Mouse (Mus musculus) WW6 (cell line): Measurements from ENCODE around the gene Rplp2.

Experiments used
- DNase-seq: peaks from one replicate; pipeline ENCODE4 v3.0.0-alpha.2; 2013; ENCODE audit warnings: low read depth, low spot score

Rplp2 gene

DNA sequence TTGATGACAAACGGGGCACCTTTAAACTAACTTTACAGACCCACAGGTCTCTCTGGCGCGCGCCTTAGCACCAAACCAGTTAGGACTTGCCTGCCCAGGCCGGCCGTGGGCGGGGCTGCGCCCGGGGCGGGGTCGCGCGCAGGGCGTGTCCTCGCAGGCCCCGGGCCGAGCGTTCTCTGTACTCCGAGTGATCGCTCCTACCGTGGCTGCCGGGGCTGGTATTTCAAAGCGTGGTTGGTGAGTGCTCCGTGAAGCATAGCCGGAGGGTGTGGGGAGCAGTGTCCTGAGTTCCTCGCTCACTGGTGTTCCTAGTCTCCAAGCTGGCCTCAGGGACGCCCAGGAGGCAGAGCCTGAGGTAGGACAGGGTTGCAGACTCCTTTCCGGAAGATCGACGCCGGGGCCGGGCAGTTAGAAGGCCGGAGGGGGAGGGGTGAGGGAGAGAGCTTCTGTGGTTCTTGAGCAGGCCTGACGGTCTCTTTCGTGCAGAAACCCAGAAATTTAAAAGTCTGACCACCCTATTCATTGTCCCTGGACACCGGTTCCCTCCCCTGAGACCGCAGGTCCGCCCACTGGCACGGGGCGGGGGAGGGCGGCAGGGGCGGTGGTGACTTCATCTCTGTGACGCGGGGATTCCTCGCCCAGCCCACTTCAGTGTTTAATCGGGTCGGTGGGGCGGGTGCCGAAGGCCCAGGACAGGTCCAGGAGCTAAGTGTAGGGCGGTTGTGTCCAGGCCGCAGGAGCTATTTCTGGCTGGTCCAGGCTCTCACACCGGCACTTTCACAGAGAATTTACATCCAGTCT is 20.3 kb downstream of the Rplp2 start, which contains the start of gene Cd151:
TSS of gene Cd151 (plus strand) at position 163 of the 801 bp plus-strand sequence.
- DNase-seq, result no peak

- no peak for DNase-seq
Observed at GRCm38 (mm10) chr7:141468164-141468521, 21.0 kb downstream of the Rplp2 start.

GRCm38 (mm10) chr7:141468522-141469211 is 21.5 kb downstream of the Rplp2 start:
- DNase-seq, result no peak

DNA sequence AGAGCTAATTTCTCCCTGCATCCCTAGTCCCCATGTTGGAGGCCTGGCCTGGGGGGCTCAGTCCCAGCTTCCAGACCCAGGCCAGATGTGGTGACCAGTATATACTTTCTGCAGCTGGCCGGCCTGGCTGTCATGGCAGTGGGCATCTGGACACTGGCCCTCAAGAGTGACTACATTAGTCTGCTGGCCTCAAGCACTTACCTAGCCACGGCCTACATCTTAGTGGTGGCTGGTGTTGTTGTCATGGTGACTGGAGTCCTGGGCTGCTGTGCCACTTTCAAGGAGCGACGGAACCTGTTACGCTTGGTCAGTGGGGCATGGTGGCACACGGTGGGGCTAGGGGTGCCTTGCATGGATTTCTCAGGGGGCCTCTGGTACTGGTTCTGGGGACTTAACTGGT is 22.2 kb downstream of the Rplp2 start:
- no peak for DNase-seq

- no peak for DNase-seq
Observed at GRCm38 (mm10) chr7:141469901-141470636, 22.9 kb downstream of the Rplp2 start.

GRCm38 (mm10) chr7:141470637-141470944 is 23.4 kb downstream of the Rplp2 start:
- no peak for DNase-seq

DNA sequence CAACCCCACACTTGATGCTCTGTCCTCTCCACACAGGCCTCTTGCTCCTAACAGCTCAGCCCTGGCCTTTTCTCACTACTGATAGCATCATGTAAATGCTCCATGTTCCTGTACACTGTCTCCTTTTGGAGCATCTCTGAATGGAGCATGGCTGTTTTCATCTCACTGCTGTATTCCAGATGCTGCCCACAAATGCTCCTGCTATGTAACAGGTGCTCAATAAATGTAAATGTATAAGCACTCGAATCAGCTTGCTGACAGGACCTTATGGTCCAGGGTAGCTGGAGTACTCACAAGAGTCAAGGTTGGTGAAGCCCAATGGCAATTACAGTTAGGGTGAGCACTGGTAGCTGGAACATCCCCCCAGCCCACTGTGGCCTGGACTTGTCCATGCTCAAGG is 24.1 kb downstream of the Rplp2 start:
- no peak for DNase-seq

GRCm38 (mm10) chr7:141472226-141472625 is 25.1 kb downstream of the Rplp2 start:
- no peak for DNase-seq

GRCm38 (mm10) chr7:141472763-141473162 is 25.6 kb downstream of the Rplp2 start:
- DNase-seq, result no peak

DNA sequence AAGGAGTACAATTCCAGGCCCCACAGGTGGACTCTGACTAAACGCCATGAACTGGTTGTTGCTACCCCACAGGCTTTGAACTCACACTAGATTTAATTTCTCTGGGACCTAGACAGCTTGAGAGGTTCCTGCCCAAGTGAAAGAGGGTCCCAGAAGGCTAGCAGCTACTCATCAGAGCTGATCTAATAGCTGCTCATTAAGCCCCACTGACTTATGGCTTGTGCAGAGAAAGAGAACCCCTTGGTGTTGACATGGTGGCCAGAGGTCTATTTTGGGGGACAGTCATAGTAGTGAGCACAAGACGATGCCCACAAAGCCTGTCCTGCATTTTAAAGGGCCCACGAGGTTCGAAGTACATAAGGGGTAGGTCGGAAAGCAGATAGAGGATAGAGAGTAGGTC is 27.0 kb downstream of the Rplp2 start:
- no peak for DNase-seq

GRCm38 (mm10) chr7:141475011-141475804 is 28.0 kb downstream of the Rplp2 start, which contains the start of the genes Polr2l and Tspan4:
Gene Polr2l (minus strand): TSS chr7:141475132.
Gene Tspan4 (plus strand): TSS chr7:141475240.
- no peak for DNase-seq

DNA sequence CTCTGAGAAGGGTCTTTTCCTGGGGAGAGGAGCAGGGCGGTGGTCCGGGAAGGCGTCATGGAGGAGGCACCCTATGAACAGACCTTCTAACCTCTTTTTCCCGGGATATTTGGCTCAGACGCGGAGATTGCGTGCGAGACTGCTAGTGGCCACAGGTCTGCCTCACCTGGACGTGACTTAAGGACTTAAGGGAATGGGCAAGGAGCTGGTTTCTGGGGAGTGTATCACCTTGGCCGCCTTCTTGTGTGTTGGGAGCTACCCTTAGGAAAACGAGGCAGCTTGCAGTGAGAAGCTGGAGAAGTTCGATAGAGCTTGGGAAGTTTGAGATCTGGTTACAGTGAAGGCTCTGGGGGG is 28.6 kb downstream of the Rplp2 start:
- no peak for DNase-seq

DNA sequence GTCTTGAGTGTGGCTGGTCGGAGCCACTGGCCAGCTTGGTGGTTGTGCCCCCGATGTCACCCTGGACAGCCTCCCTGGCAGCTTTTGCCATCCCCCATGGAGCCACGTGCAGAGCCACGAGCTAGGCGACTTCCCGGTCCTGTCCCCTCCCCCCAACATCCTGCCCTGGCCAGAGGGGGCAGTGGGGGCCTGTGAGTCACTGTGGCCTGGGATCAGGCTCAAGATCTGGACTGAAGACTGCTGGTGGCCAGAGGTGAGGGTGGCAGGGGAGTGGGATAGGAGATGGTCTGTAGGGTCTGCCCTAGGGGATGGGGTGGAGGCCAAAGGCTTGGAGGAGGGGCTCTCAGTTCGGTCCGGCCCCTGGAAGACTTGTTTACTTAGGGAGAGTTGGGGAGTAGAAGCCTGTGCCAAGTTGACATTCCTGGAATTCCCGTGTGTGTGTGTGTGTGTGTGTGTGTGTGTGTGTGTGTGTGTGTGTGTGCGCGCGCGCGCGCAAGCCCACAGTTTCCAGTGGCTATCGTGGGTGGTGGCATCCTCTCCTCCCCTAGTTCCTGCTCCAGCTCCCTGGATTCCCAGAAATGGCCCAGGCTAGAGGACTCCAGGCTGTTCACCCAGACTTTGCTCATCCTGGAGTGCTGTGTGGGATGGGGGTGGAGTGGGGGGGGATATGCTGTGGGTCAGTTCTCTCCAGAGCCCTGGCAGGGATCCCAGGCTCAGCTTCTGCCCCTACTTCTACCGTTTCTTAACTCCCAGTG is 29.2 kb downstream of the Rplp2 start:
- no peak for DNase-seq

- no peak for DNase-seq
Observed at GRCm38 (mm10) chr7:141476981-141477370, 29.8 kb downstream of the Rplp2 start.

- DNase-seq, result no peak
Observed at GRCm38 (mm10) chr7:141477578-141478269, 30.6 kb downstream of the Rplp2 start.

DNA sequence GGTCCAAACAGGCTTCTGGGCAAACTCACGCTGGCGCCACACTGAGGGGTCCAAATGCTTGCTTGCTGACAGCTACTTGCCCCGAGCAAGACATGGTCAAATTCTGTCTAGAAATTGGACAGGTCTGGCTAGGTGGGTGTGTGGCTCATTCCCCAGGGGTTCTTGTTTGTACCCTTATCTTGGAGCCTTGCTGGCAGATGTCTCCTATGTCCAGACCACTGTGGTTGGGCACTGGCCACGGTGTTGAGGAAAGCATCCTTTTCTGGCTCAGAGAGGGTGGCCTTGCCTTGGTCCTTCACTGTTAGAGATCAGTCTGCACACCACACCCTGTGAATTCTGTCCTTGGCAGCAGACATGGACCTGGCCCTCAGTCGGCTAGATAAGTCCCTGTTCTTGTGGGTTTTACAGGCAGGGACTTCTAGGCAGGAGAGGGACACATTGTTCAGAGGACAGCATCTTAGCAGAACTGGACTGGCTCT is 31.1 kb downstream of the Rplp2 start:
- DNase-seq, result no peak

DNA sequence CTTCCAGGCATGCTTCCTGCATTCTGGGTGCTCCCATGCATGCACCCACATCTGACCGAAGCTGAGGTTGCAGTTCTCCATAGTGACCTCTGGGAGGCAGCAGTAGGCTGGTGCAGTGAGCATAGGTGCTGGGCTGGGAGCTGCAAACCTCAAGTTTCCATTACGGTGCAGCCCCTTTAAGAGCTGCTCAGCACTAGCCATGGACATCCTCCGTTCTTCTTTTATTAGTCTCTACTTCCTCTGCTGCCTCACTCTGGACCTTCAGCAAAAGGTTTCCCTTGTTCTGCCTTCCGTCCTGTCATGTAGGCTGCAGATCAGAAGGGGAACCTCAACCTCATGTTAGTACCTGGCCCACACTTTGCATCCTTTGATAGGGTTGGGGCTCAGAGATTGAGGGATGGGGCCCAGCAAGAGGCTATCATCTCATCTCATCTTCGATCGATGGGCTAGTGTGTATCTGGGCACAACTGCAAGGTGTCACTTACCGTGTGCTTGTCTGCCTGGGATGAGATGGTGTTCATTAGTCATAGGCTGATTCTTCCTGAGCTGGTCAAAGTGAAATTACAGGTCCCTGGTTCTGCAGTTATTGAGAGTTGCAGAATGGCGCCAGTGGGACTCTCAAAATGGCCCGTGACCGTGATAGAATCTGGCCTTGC is 33.8 kb downstream of the Rplp2 start:
- DNase-seq, result no peak

DNA sequence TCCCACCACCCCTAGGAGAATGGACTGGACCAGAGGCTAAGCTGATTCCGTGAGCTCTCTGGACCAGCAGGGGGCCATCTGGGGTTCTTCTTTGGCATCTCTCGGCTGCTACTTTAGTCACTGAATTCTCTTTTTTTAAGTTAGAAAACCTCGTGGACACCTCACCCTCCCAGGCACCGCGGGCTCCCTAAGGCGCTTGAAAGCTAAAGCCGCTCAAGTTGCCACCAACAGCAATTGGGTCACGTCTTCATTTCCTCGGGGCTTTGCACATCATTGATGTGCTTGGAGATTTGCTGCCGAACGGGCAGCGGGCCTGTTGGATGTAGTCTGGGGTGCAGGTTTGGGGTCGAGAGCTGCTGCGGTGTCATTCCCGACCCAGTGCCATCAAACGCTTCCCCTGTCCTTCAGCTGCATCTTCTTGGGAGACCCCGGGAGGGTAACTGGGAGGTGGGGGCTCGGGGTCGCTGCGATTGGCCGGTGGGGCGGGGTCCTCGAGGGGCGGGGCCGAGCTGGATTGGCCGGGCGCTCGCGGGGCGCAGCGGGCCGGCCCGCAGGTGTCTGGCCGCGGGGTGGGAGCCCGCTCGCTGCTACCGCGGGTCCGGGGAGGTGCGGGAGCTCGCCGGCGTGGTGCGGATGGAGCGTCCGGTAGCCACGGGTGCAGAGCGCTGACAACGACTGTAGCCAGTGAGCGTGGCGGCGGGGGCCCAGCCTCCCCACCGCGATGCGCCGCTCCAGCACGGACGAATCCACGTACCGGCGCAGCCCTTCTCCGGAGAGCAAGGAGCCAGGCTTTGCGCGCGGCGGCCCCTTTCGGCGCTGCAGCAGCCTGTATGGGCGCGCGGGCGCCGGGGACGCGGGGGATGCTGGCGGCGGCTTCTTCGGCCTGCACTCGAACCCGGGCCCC is 34.6 kb downstream of the Rplp2 start:
- DNase-seq, result no peak

GRCm38 (mm10) chr7:141482531-141483024 is 35.4 kb downstream of the Rplp2 start:
- no peak for DNase-seq
